Mouse (Mus musculus): ENCODE measurements around the gene Adipor1.

- TF ChIP-seq CTCF (IDR thresholded peaks at IDR 0.05; ENCODE audit: low read depth, low read length): no peak
- TF ChIP-seq POLR2A (IDR thresholded peaks at IDR 0.05; ENCODE audit: extremely low read depth, insufficient read depth, low read length): 0 out of 2 replicates have a peak, but pooled peaks have one; percentile 27
Measured at GRCm38 (mm10) chr1:134405509-134406413, 9.4 kb upstream of the Adipor1 start, which contains the start of gene Cyb5r1.

Measured in liver, adult 2 months (tissue).